Mouse (Mus musculus): ENCODE results near the gene Kcnq5.

- TF ChIP-seq CTCF (IDR thresholded peaks at IDR 0.05; ENCODE audit: borderline replicate concordance, insufficient read depth, low read depth, low read length) (no peak), POLR2A (IDR thresholded peaks at IDR 0.05; ENCODE audit: borderline replicate concordance, insufficient read depth, low read length) (no peak)
Observed at GRCm38 (mm10) chr1:21402804-21403203, 558.9 kb downstream of the Kcnq5 start.
